Mouse (Mus musculus) spleen, postnatal 14 days (tissue): ENCODE results near the gene Rfx4.

Experiments
- DNase-seq, 2 experiments: peaks; one replicate each; pipeline ENCODE4 v3.0.0; 2021 to 2022; ENCODE audit warnings: low spot score in 2 of 2

Rfx4 gene

DNA sequence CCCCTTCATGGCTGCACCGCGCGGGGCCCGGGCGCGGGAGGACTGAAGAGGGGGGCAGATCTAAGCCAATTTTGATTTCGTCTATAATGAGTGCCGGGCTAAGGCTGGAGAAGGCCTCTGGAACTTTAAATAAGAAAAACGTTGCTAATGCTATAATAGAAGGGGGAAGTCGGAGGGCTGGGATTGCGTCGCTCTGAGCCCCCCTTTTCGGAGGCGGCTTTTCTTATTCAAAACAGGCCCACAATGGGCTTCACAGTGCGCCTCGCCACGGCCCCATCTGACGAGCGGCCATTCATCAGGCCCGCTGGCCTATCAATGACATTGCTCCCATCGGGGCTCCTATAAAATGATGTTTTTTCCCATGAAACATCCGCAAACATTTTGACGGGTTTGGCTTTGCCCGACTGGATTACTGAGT lies at the start of gene Rfx4:
TSS of gene Rfx4 (plus strand) at position 277 of the 418 bp plus-strand sequence.
- DNase-seq: no peak

DNA sequence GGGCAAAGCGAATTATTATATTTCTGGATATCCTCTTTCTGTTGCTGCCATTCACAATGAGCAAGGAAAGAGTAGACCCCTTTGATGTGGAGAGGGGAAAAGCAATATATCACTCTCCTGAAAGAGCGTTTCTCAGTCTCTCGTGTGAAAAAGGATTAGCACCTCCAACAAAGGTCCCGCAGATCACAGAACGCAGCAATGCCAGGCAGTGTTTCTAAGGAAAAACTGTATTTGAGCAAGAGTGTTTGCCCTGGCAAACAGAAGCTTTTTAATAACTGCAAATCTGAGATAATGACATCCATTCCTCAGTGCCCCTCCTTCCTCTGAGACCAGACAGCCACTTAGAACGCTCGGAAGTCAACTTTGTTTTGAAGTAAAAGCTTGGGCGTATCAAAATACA lies 49.3 kb upstream of the Rfx4 start:
- no peak for DNase-seq

GRCm38 (mm10) chr10:84707226-84707625 lies 48.6 kb upstream of the Rfx4 start:
- DNase-seq: no peak

GRCm38 (mm10) chr10:84707752-84708530 lies 47.9 kb upstream of the Rfx4 start:
- no peak for DNase-seq

GRCm38 (mm10) chr10:84710192-84710591 lies 45.7 kb upstream of the Rfx4 start:
- no peak for DNase-seq

DNA sequence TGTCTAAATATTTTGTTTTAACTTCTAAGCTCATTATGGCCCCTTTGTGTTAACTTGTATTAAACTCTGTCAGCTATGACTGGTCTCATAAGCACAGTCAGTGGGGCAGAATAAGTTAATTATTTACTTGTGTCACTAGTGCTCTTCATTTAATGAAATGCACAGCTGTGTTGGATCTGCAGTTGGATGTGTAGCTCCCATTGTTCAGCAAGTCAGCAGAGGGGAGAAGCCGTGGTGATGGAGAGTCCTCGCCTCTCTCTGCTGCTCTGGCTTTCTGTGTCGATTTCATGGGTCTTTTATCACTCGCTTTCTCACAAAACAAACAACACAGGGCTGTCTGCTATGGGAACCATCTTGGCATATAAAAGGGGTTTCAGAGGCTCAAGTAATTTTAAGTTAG lies 45.0 kb upstream of the Rfx4 start:
- DNase-seq: no peak

DNA sequence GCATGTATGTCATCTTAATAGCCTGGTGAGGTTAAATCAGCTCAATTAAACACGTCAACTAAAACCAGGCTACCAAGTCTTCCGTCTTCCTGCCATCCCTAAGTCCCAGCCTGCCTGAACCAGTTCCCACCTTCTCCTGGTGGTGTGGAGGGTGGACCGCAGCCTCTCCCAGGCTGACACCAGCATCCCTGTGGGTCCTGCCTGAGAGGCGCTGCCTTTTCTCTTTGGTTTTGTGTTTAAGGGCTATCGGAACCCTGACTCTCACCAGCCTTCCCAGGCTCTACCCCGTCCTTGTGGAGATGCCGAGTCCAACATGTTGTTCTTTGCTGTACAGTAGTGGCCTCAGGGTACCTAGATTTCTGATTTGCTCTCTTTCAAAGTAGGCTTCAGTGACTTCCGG lies 44.4 kb upstream of the Rfx4 start:
- no peak for DNase-seq

GRCm38 (mm10) chr10:84711940-84712339 lies 43.9 kb upstream of the Rfx4 start:
- no peak for DNase-seq

GRCm38 (mm10) chr10:84712532-84712931 lies 43.3 kb upstream of the Rfx4 start:
- DNase-seq: no peak

- no peak for DNase-seq
Measured at GRCm38 (mm10) chr10:84713043-84713442, 42.8 kb upstream of the Rfx4 start.

GRCm38 (mm10) chr10:84715639-84716038 lies 40.2 kb upstream of the Rfx4 start:
- DNase-seq: no peak

- no peak for DNase-seq
Measured at GRCm38 (mm10) chr10:84716581-84716980, 39.3 kb upstream of the Rfx4 start.

- no peak for DNase-seq
Measured at GRCm38 (mm10) chr10:84722711-84723110, 33.2 kb upstream of the Rfx4 start.

GRCm38 (mm10) chr10:84727005-84727404 lies 28.9 kb upstream of the Rfx4 start:
- DNase-seq: no peak

GRCm38 (mm10) chr10:84727760-84728159 lies 28.1 kb upstream of the Rfx4 start:
- DNase-seq: no peak

- DNase-seq: no peak
Measured at GRCm38 (mm10) chr10:84730078-84730477, 25.8 kb upstream of the Rfx4 start.

- DNase-seq: no peak
Measured at GRCm38 (mm10) chr10:84730956-84731355, 24.9 kb upstream of the Rfx4 start.

DNA sequence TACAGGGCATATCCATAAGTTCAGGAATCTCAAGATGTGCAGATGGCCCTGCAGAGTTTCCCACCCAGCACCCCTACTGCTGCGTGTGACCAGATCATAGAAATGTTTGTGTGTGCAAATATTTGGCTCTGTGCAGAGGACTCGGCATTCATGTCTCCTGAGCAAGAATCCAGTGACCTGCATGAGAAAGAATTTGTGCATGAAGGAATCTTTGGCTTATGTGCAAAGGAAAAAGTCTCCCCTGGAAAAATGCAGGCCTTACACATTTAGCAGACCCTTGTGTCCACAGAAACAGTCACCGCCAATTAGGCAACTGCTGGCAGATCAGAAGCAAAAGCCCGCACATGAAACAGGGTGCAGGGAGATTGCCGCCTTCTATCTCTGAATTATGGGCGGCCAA lies 22.4 kb upstream of the Rfx4 start:
- no peak for DNase-seq

DNA sequence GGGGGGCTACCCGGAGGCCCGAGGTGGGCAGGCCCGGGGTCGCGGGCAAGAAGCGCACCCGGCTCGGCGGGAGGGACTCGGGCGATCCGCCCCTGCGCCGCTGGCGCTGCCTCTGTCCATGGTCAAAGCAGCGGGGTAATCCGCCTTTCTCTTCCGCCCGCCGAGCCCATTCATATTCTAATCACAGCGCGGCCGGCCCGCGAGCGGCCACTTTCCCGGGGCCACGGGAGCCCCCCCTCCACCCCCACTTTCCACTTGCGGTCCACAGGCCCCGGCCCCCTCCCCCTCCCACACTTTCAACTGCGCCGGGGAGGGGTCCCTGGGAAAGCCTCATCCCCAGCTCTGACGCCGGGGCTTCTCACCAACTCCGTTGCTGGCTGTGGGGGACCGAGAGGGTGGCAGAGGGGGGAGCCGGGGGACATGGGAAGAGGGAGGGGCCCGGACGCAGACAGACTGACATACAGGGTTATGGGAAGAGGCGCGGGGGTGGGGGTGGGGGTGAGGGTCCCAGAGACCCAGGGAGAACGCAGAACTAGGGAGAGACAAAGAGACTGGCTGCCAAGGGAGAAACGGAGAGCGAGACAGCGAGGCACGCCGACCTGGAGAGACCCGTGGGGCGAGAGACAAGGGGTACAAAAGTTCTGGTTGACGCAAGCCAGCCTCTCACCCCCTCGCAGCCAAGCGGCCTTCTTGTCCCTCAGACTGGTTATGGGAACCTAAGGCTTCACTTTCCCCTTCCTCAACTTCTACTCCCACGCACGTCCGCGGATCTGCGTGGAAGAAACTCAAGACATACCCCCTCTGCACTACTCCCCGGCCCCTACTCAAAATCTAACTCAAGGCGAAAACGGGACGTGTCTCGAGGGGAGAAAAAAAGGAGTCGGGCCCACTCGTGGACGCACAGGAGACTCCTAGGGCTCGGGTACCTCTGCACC lies 744 bp upstream of the Rfx4 start:
- DNase-seq: no peak

GRCm38 (mm10) chr10:84756435-84757095 lies 703 bp downstream of the Rfx4 start:
- no peak for DNase-seq

GRCm38 (mm10) chr10:84757426-84758199 lies 1.8 kb downstream of the Rfx4 start:
- no peak for DNase-seq

- no peak for DNase-seq
Measured at GRCm38 (mm10) chr10:84758200-84758468, 2.3 kb downstream of the Rfx4 start.
